Mouse (Mus musculus): ENCODE measurements around the gene Mettl21a.
"Not testable (repeated sequence)": the region's sequence is repeated elsewhere in the genome, so short reads cannot be mapped to it uniquely, and the experiment has no call there.

The Mettl21a gene

DNA sequence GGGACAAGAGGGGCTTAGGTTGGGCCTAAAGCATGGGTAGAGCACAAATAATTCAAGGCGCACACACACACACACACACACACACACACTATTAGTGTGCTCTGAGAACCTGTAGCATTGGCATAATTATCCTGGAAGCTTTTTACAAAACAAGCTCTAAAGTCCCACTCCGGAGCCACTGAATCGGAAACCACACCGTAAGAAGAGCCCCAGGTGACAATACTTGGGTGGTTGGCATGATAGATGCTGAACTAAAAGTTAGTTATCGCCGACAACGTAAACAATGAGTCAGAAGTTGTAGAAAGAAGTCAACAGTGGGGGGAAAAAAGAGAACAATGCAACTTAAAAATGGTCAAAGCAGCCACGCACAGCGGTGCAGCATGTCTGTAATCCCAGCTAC lies 2.7 kb downstream of the Mettl21a start:
- DNase-seq (ENCODE audit: low spot score) = no peak

GRCm38 (mm10) chr1:64609976-64610375 lies 7.1 kb downstream of the Mettl21a start:
- DNase-seq (ENCODE audit: low spot score) = no peak

DNA sequence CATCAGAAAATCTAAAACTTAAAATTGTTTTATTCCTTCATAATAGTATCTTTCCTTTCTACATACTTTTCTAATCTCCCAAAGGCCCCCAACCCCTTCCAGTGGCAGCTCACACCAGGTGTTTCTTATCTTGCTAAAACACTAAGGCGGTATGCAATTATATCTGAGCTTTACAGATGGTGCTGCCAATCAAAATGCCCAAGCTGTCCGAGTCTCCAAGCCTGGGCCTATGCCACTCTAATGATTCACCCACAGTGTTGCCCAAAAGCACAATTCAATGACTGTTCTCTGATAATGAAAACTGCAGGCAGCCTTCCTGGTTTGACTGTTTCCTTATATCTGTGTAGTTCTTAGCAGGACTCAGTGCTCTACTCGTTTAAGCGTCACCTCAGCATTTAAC lies 7.9 kb downstream of the Mettl21a start:
- no peak for DNase-seq (ENCODE audit: low spot score)

DNA sequence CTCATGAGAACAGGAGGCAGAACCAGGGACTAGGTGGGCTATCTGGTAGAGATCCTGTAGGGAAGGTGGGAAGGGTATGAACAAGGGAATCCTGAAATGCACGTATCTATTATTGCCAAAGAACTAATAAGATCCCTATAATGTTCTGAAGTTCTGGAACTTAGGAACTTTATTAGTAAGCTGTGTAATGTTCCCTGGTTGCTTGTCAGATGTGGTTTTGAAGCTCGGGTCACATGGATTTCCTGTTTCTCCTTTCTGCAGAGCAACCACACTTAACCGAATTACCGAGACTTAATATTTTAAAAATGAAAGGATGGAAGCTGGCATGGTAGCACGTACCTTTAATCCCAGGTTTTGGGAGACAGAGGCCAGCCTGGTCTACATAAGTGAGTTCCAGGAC lies 13.7 kb downstream of the Mettl21a start:
- DNase-seq (ENCODE audit: low spot score) = no peak

DNA sequence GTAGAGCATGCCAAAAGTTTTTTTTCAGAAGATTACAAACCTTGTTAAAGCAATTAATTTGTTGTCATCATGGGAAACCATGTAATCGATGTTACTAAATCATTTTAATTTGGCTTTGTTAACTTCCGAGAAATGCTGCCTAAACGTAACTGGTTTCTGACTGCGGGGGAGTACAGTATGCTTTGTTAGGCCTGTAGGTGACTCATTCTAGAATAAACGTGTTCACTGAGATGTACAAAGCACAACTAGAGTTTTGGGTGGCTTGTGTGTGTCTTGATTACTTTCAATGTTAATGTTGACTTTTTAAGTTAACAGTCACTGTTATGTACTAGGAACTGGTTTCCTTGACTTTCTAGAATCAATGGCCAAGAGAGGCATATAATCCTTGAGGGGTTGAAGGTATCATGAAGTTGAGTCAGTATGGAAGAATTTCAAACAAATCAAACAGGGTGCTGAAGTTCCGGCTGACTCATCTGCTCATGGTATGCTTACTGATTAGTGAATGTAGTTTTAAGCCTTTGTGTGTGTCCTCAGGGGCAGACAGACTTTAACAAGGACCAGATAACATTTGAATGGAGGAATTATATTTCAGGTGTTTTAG lies 15.7 kb downstream of the Mettl21a start:
- no peak for DNase-seq (ENCODE audit: low spot score)

- no peak for DNase-seq (ENCODE audit: low spot score)
Observed at GRCm38 (mm10) chr1:64600413-64601077, 16.5 kb downstream of the Mettl21a start.

DNA sequence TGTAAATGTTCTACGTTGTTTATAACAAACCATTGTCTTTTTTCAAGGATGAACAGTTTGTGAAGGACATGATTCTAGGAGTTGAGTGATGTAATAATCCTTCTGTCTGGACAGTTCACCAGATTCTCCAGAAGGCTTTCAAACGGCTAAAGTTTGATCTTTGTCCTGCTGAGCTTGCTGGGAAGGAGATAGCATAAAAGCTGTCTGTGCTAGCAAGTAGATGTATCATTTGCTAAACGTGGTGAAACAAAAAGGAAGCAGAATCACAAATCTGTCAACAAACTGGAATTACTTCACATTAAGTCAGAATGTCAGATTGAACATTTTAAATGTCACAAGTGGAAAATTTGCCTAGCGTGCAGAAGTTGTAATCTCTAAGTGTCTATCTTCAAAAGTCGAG lies 18.1 kb downstream of the Mettl21a start:
- DNase-seq (ENCODE audit: low spot score) = no peak

GRCm38 (mm10) chr1:64578801-64579200 lies 38.2 kb downstream of the Mettl21a start:
- DNase-seq (ENCODE audit: low spot score) = no peak

DNA sequence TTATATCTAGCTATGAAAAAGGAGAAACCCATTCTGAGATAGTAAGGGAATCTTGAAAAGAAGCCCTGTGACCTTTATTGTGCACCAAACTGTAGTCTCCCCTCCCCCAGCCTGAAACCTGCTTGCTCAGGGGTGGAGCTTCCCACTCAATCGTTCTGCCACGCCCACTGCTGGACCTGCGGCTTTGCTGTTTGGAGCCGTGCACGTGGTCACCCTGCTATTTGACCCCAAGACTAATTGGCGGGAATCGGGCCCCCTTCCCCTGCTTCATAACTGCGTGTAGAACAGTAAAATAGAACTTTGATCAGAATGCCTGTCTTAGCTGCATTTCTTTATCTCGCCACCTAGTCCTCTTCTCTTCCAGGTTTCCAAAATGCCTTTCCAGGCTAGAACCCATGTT lies 39.1 kb downstream of the Mettl21a start:
- DNase-seq (ENCODE audit: low spot score) = not testable (repeated sequence)

- DNase-seq (ENCODE audit: low spot score) = no peak
Observed at GRCm38 (mm10) chr1:64576732-64577131, 40.3 kb downstream of the Mettl21a start.

- no peak for DNase-seq (ENCODE audit: low spot score)
Observed at GRCm38 (mm10) chr1:64576022-64576421, 41.0 kb downstream of the Mettl21a start.

DNA sequence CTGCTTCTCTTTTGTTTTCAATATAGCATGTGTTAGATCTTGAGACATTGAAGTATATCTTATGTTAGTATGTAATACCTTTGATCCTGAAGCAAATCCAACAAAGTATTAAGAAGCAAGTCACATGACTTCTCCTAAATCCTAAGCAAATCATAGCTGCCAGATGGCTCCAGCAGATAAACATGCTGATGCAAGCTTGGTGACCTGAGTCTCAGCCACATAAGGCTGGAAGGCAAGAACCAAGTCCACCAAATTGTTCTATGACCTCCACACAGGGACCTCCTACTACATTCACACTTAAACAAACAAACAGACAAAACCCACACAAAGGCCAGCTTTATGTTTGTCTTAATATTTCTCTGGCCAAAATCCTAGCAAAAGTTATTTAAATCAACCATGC lies 48.8 kb downstream of the Mettl21a start:
- DNase-seq (ENCODE audit: low spot score) = no peak

DNA sequence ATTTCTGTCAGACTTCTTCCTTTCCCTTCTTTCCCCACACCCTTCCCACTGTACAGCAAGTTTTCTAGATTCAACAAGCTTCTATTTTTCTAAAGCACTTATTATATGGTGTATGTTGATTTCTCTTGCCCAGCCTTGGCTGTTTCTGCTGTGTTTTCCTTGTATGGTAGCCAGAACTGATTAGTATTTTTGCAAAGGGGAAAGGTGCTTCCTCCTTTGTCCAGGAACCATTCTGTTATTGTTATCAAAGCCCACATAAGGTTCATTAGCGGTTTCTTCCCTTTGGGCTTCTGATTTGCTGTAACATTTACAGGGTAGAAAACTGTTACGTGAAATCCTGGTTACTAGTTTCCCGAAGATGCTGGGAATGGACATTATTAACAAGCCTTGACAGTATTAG lies 56.9 kb downstream of the Mettl21a start:
- no peak for DNase-seq (ENCODE audit: low spot score)
